Mouse (Mus musculus): ENCODE results near the gene AC109138.7. TPM values are rescaled to one million over a fixed set of nuclear protein-coding genes. Genes with fewer than 3 reads are reported as not detected.
A peak's percentile ranks its signal among the peaks of the same experiment; 100 is the strongest.

The AC109138.7 gene
- polyA plus RNA-seq, 1 experiment from 2014 or later: not detected

- DNase-seq (ENCODE audit: low spot score): no peak
- Histone ChIP-seq H3K9ac (ENCODE audit: low read depth, low read length) (no peak overlapping the region), H3K36me3 (ENCODE audit: control insufficient read depth, insufficient read depth, low read length) (no peaks in the 10 kb centered on the region), H3K27me3 (replicated peaks; ENCODE audit: control insufficient read depth, insufficient read depth, low read length) (no peaks in the 10 kb centered on the region), H3K27ac (replicated peaks; ENCODE audit: low read depth, low read length) (no peak overlapping the region), H3K9me3 (ENCODE audit: control insufficient read depth, low read length) (no peaks in the 10 kb centered on the region), H3K4me1 (ENCODE audit: control insufficient read depth, insufficient read depth, low read length) (peaks cover 16% of the 10 kb centered on the region), H3K4me3 (ENCODE audit: low read depth, low read length) (no peak overlapping the region), H3K4me2 (ENCODE audit: low read depth, low read length) (no peak overlapping the region)
- ATAC-seq (ENCODE audit: low read depth): no peak
- 71% methylated on average over 5 of the region's 5 CpGs for WGBS
Measured at GRCm38 (mm10) chr19:4208563-4208962, 5.6 kb upstream of the AC109138.7 start.

DNA sequence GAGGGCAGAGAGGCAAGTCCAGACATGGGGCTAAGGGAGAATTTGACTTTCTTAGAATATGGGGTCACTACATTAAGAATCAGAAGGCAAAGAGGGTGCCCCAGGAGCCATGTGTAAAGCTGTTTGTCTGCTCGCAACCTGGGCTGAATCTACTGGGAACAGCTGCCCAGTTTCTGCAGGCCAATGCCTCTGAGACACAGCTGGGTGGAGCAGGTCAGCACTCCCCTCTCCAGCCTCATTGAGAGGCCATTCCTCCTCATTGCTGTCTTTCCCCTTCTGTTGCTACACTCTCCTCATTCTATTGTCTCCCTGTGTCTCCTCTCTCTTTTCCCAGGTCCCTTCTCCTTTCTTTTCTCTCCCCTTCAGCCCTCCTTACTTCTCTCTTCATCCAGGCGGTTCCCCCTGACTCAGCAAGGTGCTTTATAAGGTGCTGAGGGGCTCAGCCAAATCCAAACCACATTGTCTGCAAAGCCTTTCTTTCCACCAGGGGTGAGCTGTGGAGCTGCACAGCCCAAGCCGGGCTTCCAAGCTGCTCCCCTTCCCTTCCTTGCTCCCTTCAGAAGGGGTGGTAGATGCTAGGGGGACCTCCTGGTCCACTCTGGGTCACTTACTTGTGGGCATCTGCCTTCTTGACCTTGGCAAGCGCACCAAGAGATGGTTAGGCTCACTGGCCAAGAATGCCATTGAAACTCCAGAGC, 2.1 kb upstream of the AC109138.7 start:
- no peak for ATAC-seq (ENCODE audit: low read depth)
- Histone ChIP-seq H3K4me2 (ENCODE audit: low read depth, low read length) (peak overlapping the region; percentile 84; the same call in 1 of the 2 replicates), H3K9me3 (ENCODE audit: control insufficient read depth, low read length) (no peaks in the 10 kb centered on the region), H3K27me3 (replicated peaks; ENCODE audit: control insufficient read depth, insufficient read depth, low read length) (no peaks in the 10 kb centered on the region), H3K4me1 (ENCODE audit: control insufficient read depth, insufficient read depth, low read length) (peaks cover 28% of the 10 kb centered on the region), H3K27ac (replicated peaks; ENCODE audit: low read depth, low read length) (no peak overlapping the region), H3K4me3 (ENCODE audit: low read depth, low read length) (no peak overlapping the region), H3K9ac (ENCODE audit: low read depth, low read length) (0 out of 2 replicates have a peak overlapping the region, but pooled peaks have one; percentile 3), H3K36me3 (ENCODE audit: control insufficient read depth, insufficient read depth, low read length) (no peaks in the 10 kb centered on the region)
- DNase-seq (ENCODE audit: low spot score): no peak
- 20% methylated on average over 4 of the region's 4 CpGs for WGBS

GRCm38 (mm10) chr19:4213524-4213974, 608 bp upstream of the AC109138.7 start:
- Histone ChIP-seq H3K27me3 (replicated peaks; ENCODE audit: control insufficient read depth, insufficient read depth, low read length) (no peaks in the 10 kb centered on the region), H3K4me3 (ENCODE audit: low read depth, low read length) (peak overlapping the region; percentile 86), H3K4me2 (ENCODE audit: low read depth, low read length) (peak overlapping the region; percentile 84), H3K4me1 (ENCODE audit: control insufficient read depth, insufficient read depth, low read length) (peaks cover 41% of the 10 kb centered on the region), H3K9me3 (ENCODE audit: control insufficient read depth, low read length) (no peaks in the 10 kb centered on the region), H3K27ac (replicated peaks; ENCODE audit: low read depth, low read length) (peak overlapping the region; percentile 95), H3K9ac (ENCODE audit: low read depth, low read length) (peak overlapping the region; percentile 92), H3K36me3 (ENCODE audit: control insufficient read depth, insufficient read depth, low read length) (no peaks in the 10 kb centered on the region)
- ATAC-seq (ENCODE audit: low read depth): no peak
- no peak for DNase-seq (ENCODE audit: low spot score)
- 15% methylated on average over 9 of the region's 9 CpGs for WGBS

GRCm38 (mm10) chr19:4214771-4215450, 754 bp downstream of the AC109138.7 start:
- Histone ChIP-seq H3K9me3 (ENCODE audit: control insufficient read depth, low read length) (no peaks in the 10 kb centered on the region), H3K4me1 (ENCODE audit: control insufficient read depth, insufficient read depth, low read length) (peaks cover 51% of the 10 kb centered on the region), H3K27ac (replicated peaks; ENCODE audit: low read depth, low read length) (peak overlapping the region; percentile 95), H3K4me3 (ENCODE audit: low read depth, low read length) (peak overlapping the region; percentile 86), H3K9ac (ENCODE audit: low read depth, low read length) (peak overlapping the region; percentile 92), H3K36me3 (ENCODE audit: control insufficient read depth, insufficient read depth, low read length) (no peaks in the 10 kb centered on the region), H3K27me3 (replicated peaks; ENCODE audit: control insufficient read depth, insufficient read depth, low read length) (no peaks in the 10 kb centered on the region), H3K4me2 (ENCODE audit: low read depth, low read length) (peak overlapping the region; percentile 84)
- peak; percentile 34 for ATAC-seq (ENCODE audit: low read depth)
- no peak for DNase-seq (ENCODE audit: low spot score)
- WGBS: 0% methylated on average over 14 of the region's 81 CpGs

GRCm38 (mm10) chr19:4215451-4215840, 1.3 kb downstream of the AC109138.7 start:
- H3K4me3 ChIP-seq (ENCODE audit: low read depth, low read length): peak overlapping the region; percentile 86
- H3K27ac ChIP-seq (replicated peaks; ENCODE audit: low read depth, low read length): peak overlapping the region; percentile 95
- H3K9ac ChIP-seq (ENCODE audit: low read depth, low read length): peak overlapping the region; percentile 92
- peak overlapping the region; percentile 84 for H3K4me2 ChIP-seq (ENCODE audit: low read depth, low read length)
- no peaks in the 10 kb centered on the region for H3K9me3 ChIP-seq (ENCODE audit: control insufficient read depth, low read length)
- ATAC-seq (ENCODE audit: low read depth) (no peak), DNase-seq (ENCODE audit: low spot score) (no peak)
- no peaks in the 10 kb centered on the region for H3K27me3 ChIP-seq (replicated peaks; ENCODE audit: control insufficient read depth, insufficient read depth, low read length)
- no peaks in the 10 kb centered on the region for H3K36me3 ChIP-seq (ENCODE audit: control insufficient read depth, insufficient read depth, low read length)
- 3% methylated on average over 13 of the region's 21 CpGs for WGBS
- H3K4me1 ChIP-seq (ENCODE audit: control insufficient read depth, insufficient read depth, low read length): peaks cover 56% of the 10 kb centered on the region

GRCm38 (mm10) chr19:4216041-4216685, 2.0 kb downstream of the AC109138.7 start:
- peaks cover under 1% of the 10 kb centered on the region; the same call in 1 of the 2 replicates for H3K36me3 ChIP-seq (ENCODE audit: control insufficient read depth, insufficient read depth, low read length)
- no peak for ATAC-seq (ENCODE audit: low read depth)
- DNase-seq (ENCODE audit: low spot score): peak; percentile 50
- WGBS: 22% methylated on average over 14 of the region's 14 CpGs
- peak overlapping the region; percentile 48 for H3K9ac ChIP-seq (ENCODE audit: low read depth, low read length)
- H3K27me3 ChIP-seq (replicated peaks; ENCODE audit: control insufficient read depth, insufficient read depth, low read length): no peaks in the 10 kb centered on the region
- H3K4me3 ChIP-seq (ENCODE audit: low read depth, low read length): peak overlapping the region; percentile 86
- H3K9me3 ChIP-seq (ENCODE audit: control insufficient read depth, low read length): no peaks in the 10 kb centered on the region
- peak overlapping the region; percentile 56 for H3K27ac ChIP-seq (replicated peaks; ENCODE audit: low read depth, low read length)
- H3K4me2 ChIP-seq (ENCODE audit: low read depth, low read length): peak overlapping the region; percentile 84
- H3K4me1 ChIP-seq (ENCODE audit: control insufficient read depth, insufficient read depth, low read length): peaks cover 63% of the 10 kb centered on the region

DNA sequence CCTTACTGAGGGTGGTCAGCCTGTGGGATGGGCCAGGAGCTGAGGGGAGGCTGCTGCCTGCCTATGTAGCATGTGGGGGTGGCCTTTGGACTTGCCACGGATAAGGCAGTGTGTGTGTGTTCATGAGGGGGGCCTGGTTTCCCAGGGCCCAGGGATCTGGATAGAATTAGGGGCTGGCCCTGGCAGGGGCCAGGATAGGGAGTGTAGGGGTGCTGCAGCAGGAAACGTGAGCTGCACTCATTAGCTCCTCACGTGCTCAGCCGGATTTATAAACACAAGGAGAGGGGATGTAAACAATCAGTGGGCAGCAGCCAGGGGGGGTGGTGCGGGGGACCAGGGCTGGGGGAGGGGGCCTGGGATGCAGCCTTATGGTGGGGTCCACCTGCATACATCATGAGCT, 3.0 kb downstream of the AC109138.7 start:
- Histone ChIP-seq H3K4me3 (ENCODE audit: low read depth, low read length) (peak overlapping the region; percentile 86; the same call in 1 of the 2 replicates), H3K4me1 (ENCODE audit: control insufficient read depth, insufficient read depth, low read length) (peaks cover 65% of the 10 kb centered on the region), H3K27ac (replicated peaks; ENCODE audit: low read depth, low read length) (peak overlapping the region; percentile 69), H3K9me3 (ENCODE audit: control insufficient read depth, low read length) (no peaks in the 10 kb centered on the region), H3K36me3 (ENCODE audit: control insufficient read depth, insufficient read depth, low read length) (peaks cover 8% of the 10 kb centered on the region), H3K27me3 (replicated peaks; ENCODE audit: control insufficient read depth, insufficient read depth, low read length) (no peaks in the 10 kb centered on the region), H3K4me2 (ENCODE audit: low read depth, low read length) (peak overlapping the region; percentile 84), H3K9ac (ENCODE audit: low read depth, low read length) (peak overlapping the region; percentile 9; the same call in 1 of the 2 replicates)
- peak; percentile 66 for DNase-seq (ENCODE audit: low spot score)
- 12% methylated on average over 5 of the region's 5 CpGs for WGBS
- ATAC-seq (ENCODE audit: low read depth): no peak

GRCm38 (mm10) chr19:4217855-4218254, 3.7 kb downstream of the AC109138.7 start:
- Histone ChIP-seq H3K36me3 (ENCODE audit: control insufficient read depth, insufficient read depth, low read length) (peaks cover 12% of the 10 kb centered on the region), H3K9ac (ENCODE audit: low read depth, low read length) (no peak overlapping the region), H3K4me1 (ENCODE audit: control insufficient read depth, insufficient read depth, low read length) (peaks cover 59% of the 10 kb centered on the region), H3K27ac (replicated peaks; ENCODE audit: low read depth, low read length) (peak overlapping the region; percentile 69; the same call in 1 of the 2 replicates), H3K27me3 (replicated peaks; ENCODE audit: control insufficient read depth, insufficient read depth, low read length) (no peaks in the 10 kb centered on the region), H3K4me2 (ENCODE audit: low read depth, low read length) (peak overlapping the region; percentile 84; the same call in 1 of the 2 replicates), H3K4me3 (ENCODE audit: low read depth, low read length) (no peak overlapping the region), H3K9me3 (ENCODE audit: control insufficient read depth, low read length) (no peaks in the 10 kb centered on the region)
- no peak for ATAC-seq (ENCODE audit: low read depth)
- no peak for DNase-seq (ENCODE audit: low spot score)
- 32% methylated on average over 3 of the region's 3 CpGs for WGBS
